Mouse (Mus musculus) kidney, adult 18-20 months (tissue): Measurements from ENCODE around the gene Flt3l.
"Not testable (repeated sequence)": the region's sequence is repeated elsewhere in the genome, so short reads cannot be mapped to it uniquely, and the experiment has no call there.

ENCODE experiments used
- DNase-seq: peaks from one replicate; pipeline ENCODE4 v3.0.0; 2021

Gene Flt3l

GRCm38 (mm10) chr7:45122561-45123185, 13.6 kb downstream of the Flt3l start:
- no peak for DNase-seq

GRCm38 (mm10) chr7:45121966-45122365, 14.3 kb downstream of the Flt3l start:
- no peak for DNase-seq

GRCm38 (mm10) chr7:45121404-45121803, 14.8 kb downstream of the Flt3l start:
- DNase-seq, result peak; percentile 49

GRCm38 (mm10) chr7:45119780-45120709, 16.2 kb downstream of the Flt3l start:
- no peak for DNase-seq

- DNase-seq, result no peak
Observed at GRCm38 (mm10) chr7:45118336-45118735, 17.9 kb downstream of the Flt3l start.

- DNase-seq, result no peak
Observed at GRCm38 (mm10) chr7:45117566-45117965, 18.7 kb downstream of the Flt3l start.

GRCm38 (mm10) chr7:45113476-45113875, 22.8 kb downstream of the Flt3l start:
- DNase-seq, result no peak

GRCm38 (mm10) chr7:45112529-45112928, 23.7 kb downstream of the Flt3l start:
- no peak for DNase-seq

GRCm38 (mm10) chr7:45111940-45112339, 24.3 kb downstream of the Flt3l start:
- DNase-seq, result no peak

GRCm38 (mm10) chr7:45110089-45110488, 26.1 kb downstream of the Flt3l start:
- DNase-seq, result not testable (repeated sequence)

- DNase-seq, result no peak
Observed at GRCm38 (mm10) chr7:45107052-45107645, 29.1 kb downstream of the Flt3l start.

- DNase-seq, result no peak
Observed at GRCm38 (mm10) chr7:45106441-45106840, 29.8 kb downstream of the Flt3l start.

- no peak for DNase-seq
Observed at GRCm38 (mm10) chr7:45105491-45105890, 30.7 kb downstream of the Flt3l start.

GRCm38 (mm10) chr7:45104941-45105340, 31.3 kb downstream of the Flt3l start:
- DNase-seq, result no peak

GRCm38 (mm10) chr7:45103652-45104180, 32.5 kb downstream of the Flt3l start, which contains the start of gene Fcgrt:
TSS of gene Fcgrt (minus strand) at chr7:45103851.
- DNase-seq, result peak; percentile 92

GRCm38 (mm10) chr7:45102940-45103585, 33.2 kb downstream of the Flt3l start:
- DNase-seq, result peak; percentile 56

GRCm38 (mm10) chr7:45102441-45102840, 33.8 kb downstream of the Flt3l start:
- no peak for DNase-seq

- no peak for DNase-seq
Observed at GRCm38 (mm10) chr7:45100046-45100445, 36.2 kb downstream of the Flt3l start.

GRCm38 (mm10) chr7:45098541-45099240, 37.5 kb downstream of the Flt3l start:
- DNase-seq, result no peak

- DNase-seq, result peak; percentile 22
Observed at GRCm38 (mm10) chr7:45097479-45097878, 38.8 kb downstream of the Flt3l start.

GRCm38 (mm10) chr7:45095965-45096364, 40.3 kb downstream of the Flt3l start:
- DNase-seq, result not testable (repeated sequence)

GRCm38 (mm10) chr7:45095367-45095766, 40.9 kb downstream of the Flt3l start:
- no peak for DNase-seq
